Mouse (Mus musculus) C2C12 (cell line): Measurements from ENCODE around the gene Popdc3. TPM values are rescaled to one million over a fixed set of nuclear protein-coding genes. Genes with fewer than 3 reads are reported as not detected.

Experiments
- H3K27me3 ChIP-seq: one replicate; pipeline ENCODE4 v1.6.1; 2011; ENCODE audit not compliant: control insufficient read depth, insufficient read depth, insufficient read length
- H3K36me3 ChIP-seq: one replicate; pipeline ENCODE4 v1.6.1; 2011; ENCODE audit not compliant: control insufficient read depth, insufficient read depth
- H3K4me3 ChIP-seq: one replicate; pipeline ENCODE4 v1.5.1; 2011; ENCODE audit warnings: mild to moderate bottlenecking, control low read depth; ENCODE audit not compliant: poor library complexity, insufficient read depth, severe bottlenecking
- H3K79me2 ChIP-seq: one replicate; pipeline ENCODE4 v1.6.1; 2011; ENCODE audit not compliant: control insufficient read depth, insufficient read depth
- H3K79me3 ChIP-seq: one replicate; pipeline ENCODE4 v1.6.1; 2011; ENCODE audit warnings: low read depth, control low read depth
- H3ac ChIP-seq: one replicate; pipeline ENCODE3; 2011; ENCODE audit warnings: low read depth; ENCODE audit not compliant: control insufficient read depth, insufficient read length
- CEBPB ChIP-seq: IDR thresholded peaks from one replicate; pipeline ENCODE4 v1.6.1; 2011; ENCODE audit warnings: low read depth, mild to moderate bottlenecking, control low read depth, moderate library complexity
- CTCF ChIP-seq: IDR thresholded peaks from one replicate; pipeline ENCODE4 v1.5.1; 2011; ENCODE audit not compliant: control insufficient read depth, insufficient read depth, insufficient read length
- FOSL1 ChIP-seq: IDR thresholded peaks from one replicate; pipeline ENCODE4 v1.8.0; 2011; ENCODE audit warnings: mild to moderate bottlenecking, low read length; ENCODE audit not compliant: poor library complexity, insufficient read depth, severe bottlenecking
- MAX ChIP-seq: IDR thresholded peaks from one replicate; pipeline ENCODE4 v1.6.1; 2011; ENCODE audit warnings: mild to moderate bottlenecking, control low read depth
- MYOD1 ChIP-seq: IDR thresholded peaks from one replicate; pipeline ENCODE4 v1.6.1; 2011; ENCODE audit warnings: low read depth; ENCODE audit not compliant: control insufficient read depth, insufficient read length
- MYOG ChIP-seq: IDR thresholded peaks from one replicate; pipeline ENCODE4 v1.6.1; 2011; ENCODE audit not compliant: control insufficient read depth, insufficient read length; ENCODE audit errors: extremely low read depth
- USF1 ChIP-seq: IDR thresholded peaks from one replicate; pipeline ENCODE4 v1.6.1; 2011; ENCODE audit warnings: low read depth, mild to moderate bottlenecking, control low read depth, moderate library complexity
- polyA plus RNA-seq: library from polyadenylated mRNA; unstranded; fragments of >200 nt; fragmentation: generic; extraction: Trizol; gene quantifications from one replicate; pipeline ENCODE4 v1.2.1, GENCODE M21; 2012; ENCODE audit warnings: missing spikeins

Popdc3 gene
- polyA plus RNA-seq, 1 experiment: 69.9 TPM

DNA sequence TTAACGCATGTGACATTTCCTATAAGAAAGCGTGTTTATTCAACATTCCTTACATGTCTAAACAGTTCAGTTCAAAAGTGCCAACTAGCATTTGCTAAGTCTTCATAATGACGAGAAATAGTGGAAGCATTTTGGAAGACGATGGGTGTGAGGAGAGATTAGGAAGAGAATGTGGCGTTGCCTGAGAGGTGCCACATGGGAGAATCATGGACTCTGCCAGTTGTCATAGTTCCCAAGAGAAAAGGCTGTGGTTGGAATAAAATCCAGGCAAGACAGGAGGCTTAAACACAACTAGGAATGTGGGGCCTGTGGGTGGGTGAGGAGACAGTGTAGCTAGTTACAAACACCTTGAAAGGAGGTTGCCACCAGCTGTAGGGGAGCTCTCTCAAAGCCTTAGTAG lies 127.3 kb downstream of the Popdc3 start:
- H3K79me3 ChIP-seq: peaks cover 43% of the 10 kb centered on the region
- H3K27me3 ChIP-seq: no peaks in the 10 kb centered on the region
- no peaks in the 10 kb centered on the region for H3K36me3 ChIP-seq
- H3ac ChIP-seq: no peak overlapping the region
- H3K79me2 ChIP-seq: peaks cover 83% of the 10 kb centered on the region
- TF ChIP-seq FOSL1 (no peak), MYOG (no peak), CTCF (no peak), USF1 (no peak), CEBPB (no peak), MYOD1 (no peak), MAX (no peak)
- no peak overlapping the region for H3K4me3 ChIP-seq

DNA sequence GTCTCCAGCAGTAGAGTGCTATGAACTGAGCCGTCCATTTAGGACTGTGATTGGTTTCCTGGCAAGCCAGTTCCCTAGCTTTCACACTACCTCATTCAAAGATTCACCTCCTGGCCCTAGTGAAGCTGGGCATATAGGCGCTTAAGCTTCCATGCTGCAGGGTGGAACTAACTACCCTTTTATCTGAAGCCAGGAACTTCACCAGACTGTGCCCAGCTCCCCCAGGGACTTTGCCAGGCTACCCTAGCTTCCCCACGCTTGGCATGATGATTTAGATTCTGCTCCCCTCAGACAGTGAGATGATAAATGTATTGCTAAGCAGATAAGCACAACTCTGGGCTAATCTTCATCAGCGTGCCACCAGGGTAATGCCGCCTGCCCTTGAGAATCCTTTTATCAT lies 133.2 kb downstream of the Popdc3 start:
- Histone ChIP-seq H3K4me3 (no peak overlapping the region), H3K36me3 (peaks cover 11% of the 10 kb centered on the region), H3K79me2 (peaks cover 78% of the 10 kb centered on the region), H3K79me3 (peaks cover 43% of the 10 kb centered on the region), H3ac (peak overlapping the region; percentile 32), H3K27me3 (no peaks in the 10 kb centered on the region)
- TF ChIP-seq MYOD1: peak; percentile 18
- TF ChIP-seq CTCF: no peak
- no peak for TF ChIP-seq MYOG

DNA sequence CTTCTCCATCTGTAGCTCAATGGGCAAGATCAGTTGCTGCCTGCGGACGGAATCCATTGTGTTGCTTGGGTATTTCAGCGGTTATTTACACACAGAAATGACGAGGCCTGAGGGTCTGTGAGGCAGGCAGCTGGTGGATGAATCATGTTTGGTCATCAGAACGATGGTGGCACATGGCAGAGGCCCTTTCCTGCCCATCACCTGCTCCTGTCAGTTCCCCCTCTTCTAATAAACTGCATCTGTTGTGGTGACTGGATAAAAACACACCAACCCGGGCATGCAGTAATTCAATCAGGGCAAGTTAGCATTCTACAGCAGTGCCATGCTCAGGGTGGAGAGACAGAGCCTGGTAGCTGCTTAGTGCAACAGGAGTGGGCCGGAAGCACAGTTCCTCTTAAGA lies 133.7 kb downstream of the Popdc3 start:
- Histone ChIP-seq H3K27me3 (no peaks in the 10 kb centered on the region), H3ac (peak overlapping the region; percentile 52), H3K4me3 (no peak overlapping the region), H3K79me2 (peaks cover 78% of the 10 kb centered on the region), H3K79me3 (peaks cover 44% of the 10 kb centered on the region), H3K36me3 (peaks cover 16% of the 10 kb centered on the region)
- TF ChIP-seq CTCF (no peak), FOSL1 (peak; percentile 98), USF1 (peak; percentile 68), MYOD1 (peak; percentile 100), MAX (peak; percentile 97), CEBPB (no peak), MYOG (no peak)

DNA sequence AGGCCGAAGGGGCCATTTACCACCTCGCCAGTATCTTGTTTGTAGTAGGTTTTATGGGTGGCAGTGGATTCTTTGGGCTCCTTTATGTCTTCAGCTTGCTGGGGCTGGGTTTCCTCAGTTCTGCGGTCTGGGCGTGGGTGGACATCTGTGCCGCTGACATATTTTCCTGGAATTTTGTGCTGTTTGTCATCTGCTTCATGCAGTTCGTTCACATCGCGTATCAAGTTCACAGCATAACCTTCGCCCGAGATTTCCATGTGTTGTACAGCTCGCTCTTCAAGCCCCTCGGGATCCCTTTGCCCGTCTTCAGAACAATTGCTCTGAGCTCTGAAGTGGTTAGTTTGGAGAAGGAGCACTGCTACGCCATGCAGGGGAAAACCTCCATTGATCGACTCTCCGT lies 137.0 kb downstream of the Popdc3 start:
- no peaks in the 10 kb centered on the region for H3K27me3 ChIP-seq
- H3K79me2 ChIP-seq: peaks cover 51% of the 10 kb centered on the region
- H3K36me3 ChIP-seq: peaks cover 49% of the 10 kb centered on the region
- TF ChIP-seq MAX: peak; percentile 95
- peak; percentile 21 for TF ChIP-seq CEBPB
- peak; percentile 92 for TF ChIP-seq MYOD1
- TF ChIP-seq FOSL1: peak; percentile 25
- TF ChIP-seq MYOG: no peak
- no peak for TF ChIP-seq CTCF
- TF ChIP-seq USF1: no peak
- H3ac ChIP-seq: peak overlapping the region; percentile 82
- H3K79me3 ChIP-seq: peaks cover 35% of the 10 kb centered on the region
- H3K4me3 ChIP-seq: peak overlapping the region; percentile 26

DNA sequence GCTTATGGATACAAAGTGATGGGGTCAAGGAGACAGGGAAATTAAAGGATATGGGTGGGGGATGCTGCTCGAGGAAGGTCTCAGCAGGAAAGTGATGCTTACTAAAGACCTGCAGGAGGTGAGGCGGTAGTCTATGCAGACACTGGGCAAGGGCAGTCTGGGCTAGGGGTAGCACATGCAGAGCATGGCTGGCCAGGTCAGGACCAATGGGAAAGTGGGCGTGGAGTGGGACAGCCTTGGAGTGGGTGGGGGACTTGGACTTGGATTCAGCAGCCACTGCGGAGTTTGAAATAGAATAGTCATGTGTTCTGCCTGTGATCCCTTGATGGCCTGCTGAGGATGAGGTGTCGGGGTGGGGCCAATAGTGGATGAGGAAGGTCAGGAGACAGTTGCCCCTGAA lies 141.0 kb downstream of the Popdc3 start:
- TF ChIP-seq MAX (no peak), FOSL1 (no peak), USF1 (no peak), MYOD1 (no peak)

DNA sequence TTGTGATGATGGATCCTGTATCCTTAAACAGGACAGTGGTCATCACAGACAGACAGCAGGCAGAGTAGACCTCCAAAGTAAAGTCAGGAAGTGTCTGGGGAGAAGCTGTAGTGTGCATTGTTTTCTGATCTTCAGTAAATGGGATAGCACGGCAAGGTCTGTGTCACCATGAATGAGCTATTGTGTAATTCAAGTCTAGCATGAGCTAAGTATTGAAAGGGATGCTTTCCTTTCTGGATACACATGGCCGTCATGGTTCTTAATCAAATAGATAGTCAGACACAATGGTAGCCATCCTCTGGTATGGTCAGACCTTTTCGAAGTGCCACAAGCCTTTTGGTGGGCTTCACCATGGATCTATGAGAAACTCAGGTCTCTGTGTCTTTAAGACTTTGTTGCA lies 142.4 kb downstream of the Popdc3 start:
- Histone ChIP-seq H3K27me3 (no peaks in the 10 kb centered on the region), H3ac (no peak overlapping the region), H3K4me3 (no peak overlapping the region), H3K36me3 (peaks cover 54% of the 10 kb centered on the region), H3K79me3 (peaks cover 18% of the 10 kb centered on the region), H3K79me2 (peaks cover 19% of the 10 kb centered on the region)
- TF ChIP-seq FOSL1: no peak
- no peak for TF ChIP-seq CTCF
- no peak for TF ChIP-seq CEBPB
- no peak for TF ChIP-seq USF1
- no peak for TF ChIP-seq MAX
- TF ChIP-seq MYOD1: no peak
- TF ChIP-seq MYOG: no peak

More for the DNA sequence above, 141.0 kb downstream of the Popdc3 start:
- H3K79me2 ChIP-seq: peaks cover 27% of the 10 kb centered on the region
- peaks cover 58% of the 10 kb centered on the region for H3K36me3 ChIP-seq
- no peaks in the 10 kb centered on the region for H3K27me3 ChIP-seq
- H3K79me3 ChIP-seq: peaks cover 21% of the 10 kb centered on the region
- H3ac ChIP-seq: no peak overlapping the region
- no peak overlapping the region for H3K4me3 ChIP-seq
